Mouse (Mus musculus) hindbrain, postnatal 0 days (tissue): ENCODE measurements around the gene Zfp275. TPM values are rescaled to one million over a fixed set of nuclear protein-coding genes. Genes with fewer than 3 reads are reported as not detected.
"Not testable (repeated sequence)": the region's sequence is repeated elsewhere in the genome, so short reads cannot be mapped to it uniquely, and the experiment has no call there.

Source experiments
- ATAC-seq: fragments of 200-750 bp; cut with Nextera tagmentation; 2 replicates; pipeline ENCODE4 v1.8.0; 2017; ENCODE audit warnings: mild to moderate bottlenecking, moderate TSS enrichment, moderate library complexity
- DNase-seq: peaks from one replicate; pipeline ENCODE4 v3.0.0-alpha.2; 2015; ENCODE audit warnings: low spot score
- H3K27ac ChIP-seq: fragments of 300-500 bp; sonication (generic); 2 replicates; pipeline ENCODE4 v1.5.1; 2014; ENCODE audit warnings: mild to moderate bottlenecking
- H3K27me3 ChIP-seq: fragments of 300-500 bp; sonication (generic); 2 replicates; pipeline ENCODE4 v1.6.1; 2014; ENCODE audit warnings: low read length, mixed read lengths; ENCODE audit not compliant: insufficient read depth
- H3K36me3 ChIP-seq: fragments of 300-500 bp; sonication (generic); 2 replicates; pipeline ENCODE4 v1.6.1; 2014; ENCODE audit warnings: low read length, mixed read lengths; ENCODE audit not compliant: insufficient read depth
- H3K4me1 ChIP-seq: fragments of 300-500 bp; sonication (generic); 2 replicates; pipeline ENCODE4 v1.6.1; 2014; ENCODE audit warnings: antibody characterized with exemption, low read length, mixed read lengths; ENCODE audit not compliant: insufficient read depth
- H3K4me2 ChIP-seq: fragments of 300-500 bp; sonication (generic); 2 replicates; pipeline ENCODE4 v1.6.1; 2014; ENCODE audit warnings: low read depth, mild to moderate bottlenecking, low read length, moderate library complexity, mixed read lengths
- H3K4me3 ChIP-seq: fragments of 300-500 bp; sonication (generic); 2 replicates; pipeline ENCODE4 v1.5.1; 2014; ENCODE audit warnings: low read length
- H3K9ac ChIP-seq: fragments of 300-500 bp; sonication (generic); replicated peaks from 2 replicates; pipeline ENCODE4 v1.6.1; 2014; ENCODE audit warnings: mild to moderate bottlenecking, low read length, moderate library complexity, mixed read lengths
- H3K9me3 ChIP-seq: fragments of 300-500 bp; sonication (generic); 2 replicates; pipeline ENCODE4 v1.6.1; 2016; ENCODE audit warnings: low read length, mixed read lengths
- CTCF ChIP-seq: IDR thresholded peaks from 2 replicates; pipeline ENCODE4 v1.5.1; 2016; ENCODE audit warnings: antibody characterized with exemption, control low read depth, low read depth
- WGBS: fragments of 180-500 bp; shearing (Covaris S2); extraction: QIAGEN DNeasy Blood & Tissue Kit; methylation state at CpG from one replicate; pipeline ENCODE4 v1.1.7; 2014; 5-methylcytosine and 5-hydroxymethylcytosine counted together
- polyA plus RNA-seq: library from polyadenylated mRNA; unstranded; fragments of >200 nt; fragmentation: Nextera tagmentation; extraction: Ambion mirVana; gene quantifications from 2 replicates; pipeline ENCODE4 v1.2.1, GENCODE M21; 2015
- total RNA-seq: library from RNA; depleted of rRNA; stranded (reverse); fragments of >200 nt; gene quantifications from 2 replicates; pipeline ENCODE4 v1.2.3, GENCODE M21; 2014; rRNA removed

The Zfp275 gene
- total RNA-seq (35.8 and 40.2 TPM in 2 replicates), polyA plus RNA-seq (5.3 and 5.5 TPM in 2 replicates)

DNA sequence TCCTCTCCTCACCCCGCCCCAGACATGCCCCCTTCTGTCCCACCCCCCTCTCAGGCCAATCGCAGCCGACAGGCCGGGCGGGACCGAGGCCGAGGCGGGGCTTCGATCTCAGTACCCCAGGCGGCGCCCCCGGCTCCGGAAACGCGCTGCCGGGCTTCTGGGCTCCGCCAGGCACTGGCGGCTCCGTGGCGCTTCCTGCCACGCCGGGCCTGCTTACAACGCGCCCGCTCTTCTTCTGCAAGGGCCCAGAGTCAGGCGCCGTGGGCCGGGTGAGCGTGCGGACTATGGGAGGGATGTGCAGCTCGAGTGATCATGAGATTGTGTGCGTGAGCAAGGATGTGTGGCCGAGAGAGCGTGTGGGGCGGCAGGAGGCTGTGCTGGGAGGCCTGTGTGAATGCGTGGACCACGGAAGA, at the start of gene Zfp275:
Gene Zfp275 (plus strand): TSS at position 139 of the 413 bp plus-strand sequence.
- DNase-seq (peak; percentile 81), ATAC-seq (peak; percentile 97)
- Histone ChIP-seq H3K36me3 (no peaks in the 10 kb centered on the region), H3K9ac (peak within 1 kb of the TSS; percentile 66), H3K27me3 (no peaks in the 10 kb centered on the region), H3K9me3 (no peaks in the 10 kb centered on the region), H3K4me1 (no peaks in the 10 kb centered on the region), H3K27ac (peak within 1 kb of the TSS; percentile 80), H3K4me3 (peak within 1 kb of the TSS; percentile 53), H3K4me2 (peak within 1 kb of the TSS; percentile 60)
- WGBS: 30% methylated on average over 37 of the region's 37 CpGs
- no peak for TF ChIP-seq CTCF

DNA sequence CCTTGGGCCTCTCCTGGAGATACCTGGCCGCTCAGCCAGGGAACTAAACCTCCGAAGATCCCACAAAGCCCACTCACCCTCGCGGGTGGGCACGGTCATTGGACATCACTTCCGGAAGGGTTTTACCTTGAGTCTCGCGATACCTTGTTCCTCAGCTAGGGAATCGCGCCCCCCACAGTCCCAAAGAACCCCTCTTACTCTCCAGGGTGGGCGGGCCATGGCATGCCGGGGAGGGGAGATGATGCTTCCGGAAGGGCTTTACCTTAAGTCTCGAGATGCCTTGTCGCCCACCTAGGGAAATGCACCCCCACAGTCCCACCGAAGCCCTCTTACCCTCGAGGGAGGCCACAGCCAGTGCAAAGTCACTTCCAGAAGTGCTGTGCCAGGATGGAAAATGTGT, 49.5 kb upstream of the Zfp275 start, which contains the start of the genes Xlr5a and Xlr5c:
Gene Xlr5a (minus strand): TSS at position 101 of the 400 bp plus-strand sequence.
Gene Xlr5c (minus strand): TSS at position 101 of the 400 bp plus-strand sequence.
- H3K9ac ChIP-seq, H3K4me2 ChIP-seq, H3K27me3 ChIP-seq, DNase-seq, H3K4me1 ChIP-seq, H3K4me3 ChIP-seq, H3K27ac ChIP-seq, H3K36me3 ChIP-seq, H3K9me3 ChIP-seq, ATAC-seq: not testable (repeated sequence)
- 92% methylated on average over 15 of the region's 17 CpGs for WGBS

DNA sequence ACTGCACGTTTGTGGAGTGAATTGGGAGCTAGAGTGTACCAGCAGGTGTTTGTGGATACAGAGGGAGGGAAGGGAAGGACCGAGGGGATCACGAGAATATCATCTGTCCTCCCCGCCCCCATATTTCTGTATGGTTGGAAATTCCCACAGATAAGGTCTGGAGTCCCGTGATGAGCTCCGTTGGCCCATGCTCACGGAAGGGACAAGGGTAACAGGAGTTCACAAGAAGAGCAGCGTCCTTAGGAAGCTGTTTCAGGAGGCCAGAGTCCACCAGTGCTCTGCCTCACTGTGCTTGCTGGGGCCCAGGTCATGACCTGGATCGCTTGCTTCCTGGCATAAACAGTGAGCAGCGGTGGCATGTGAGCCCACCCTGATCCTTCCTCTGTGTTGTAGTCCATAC, 46.7 kb upstream of the Zfp275 start:
- 76% methylated on average over 8 of the region's 10 CpGs for WGBS
- H3K9ac ChIP-seq, H3K27ac ChIP-seq, H3K36me3 ChIP-seq, H3K4me2 ChIP-seq, DNase-seq, ATAC-seq, H3K27me3 ChIP-seq, H3K9me3 ChIP-seq, H3K4me3 ChIP-seq, H3K4me1 ChIP-seq: not testable (repeated sequence)

DNA sequence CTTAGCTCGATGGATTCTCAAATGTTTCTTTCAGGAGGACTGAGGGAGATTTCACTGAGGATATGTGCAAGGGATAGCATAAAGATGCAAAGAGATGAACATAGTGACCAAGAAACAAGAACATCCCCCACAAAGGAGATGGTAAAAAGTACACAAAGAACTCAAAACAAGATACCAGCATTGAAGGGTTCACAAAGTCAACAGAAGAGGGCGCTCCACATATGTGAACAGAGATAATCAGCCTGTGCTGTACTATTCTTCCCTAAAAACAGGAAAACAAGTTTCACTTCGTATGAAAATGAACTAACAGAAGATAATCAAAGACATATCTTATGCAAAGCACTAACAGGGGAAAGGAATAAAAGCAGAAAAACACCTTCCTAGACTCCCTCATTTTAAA, 29.9 kb upstream of the Zfp275 start:
- Histone ChIP-seq H3K27me3 (no peaks in the 10 kb centered on the region), H3K4me1 (no peaks in the 10 kb centered on the region), H3K4me3 (no peak overlapping the region), H3K27ac (no peak overlapping the region), H3K36me3 (no peaks in the 10 kb centered on the region), H3K9me3 (no peaks in the 10 kb centered on the region), H3K9ac (no peak overlapping the region), H3K4me2 (no peak overlapping the region)
- ATAC-seq: no peak
- DNase-seq: peak; percentile 62
- TF ChIP-seq CTCF: peak; percentile 67
- 39% methylated on average over 3 of the region's 3 CpGs for WGBS

DNA sequence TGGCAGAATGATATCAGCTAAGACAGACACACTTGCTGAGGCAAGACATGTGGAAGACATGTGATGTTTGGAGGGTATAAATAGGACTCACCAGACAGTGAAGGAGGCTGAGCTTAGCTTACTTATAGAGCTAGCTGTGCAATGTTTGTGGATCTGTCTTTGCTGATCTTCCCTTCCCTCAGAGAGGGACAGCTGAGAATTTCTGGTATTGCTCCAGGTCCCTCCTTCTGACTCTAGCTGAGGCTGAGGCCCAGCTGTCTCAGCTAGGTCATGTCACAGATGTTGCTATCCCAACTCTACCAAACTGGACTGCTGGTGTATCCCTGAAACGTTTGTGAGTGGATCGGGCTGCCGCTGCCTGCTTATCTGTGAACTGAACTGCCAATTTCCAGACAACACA, 21.4 kb upstream of the Zfp275 start:
- no peaks in the 10 kb centered on the region for H3K36me3 ChIP-seq
- 71% methylated on average over 3 of the region's 3 CpGs for WGBS
- H3K9me3 ChIP-seq: no peaks in the 10 kb centered on the region
- DNase-seq: no peak
- H3K27ac ChIP-seq: no peak overlapping the region
- H3K27me3 ChIP-seq: no peaks in the 10 kb centered on the region
- no peak overlapping the region for H3K4me3 ChIP-seq
- no peak overlapping the region for H3K4me2 ChIP-seq
- no peaks in the 10 kb centered on the region for H3K4me1 ChIP-seq
- no peak for TF ChIP-seq CTCF
- no peak overlapping the region for H3K9ac ChIP-seq
- ATAC-seq: no peak

DNA sequence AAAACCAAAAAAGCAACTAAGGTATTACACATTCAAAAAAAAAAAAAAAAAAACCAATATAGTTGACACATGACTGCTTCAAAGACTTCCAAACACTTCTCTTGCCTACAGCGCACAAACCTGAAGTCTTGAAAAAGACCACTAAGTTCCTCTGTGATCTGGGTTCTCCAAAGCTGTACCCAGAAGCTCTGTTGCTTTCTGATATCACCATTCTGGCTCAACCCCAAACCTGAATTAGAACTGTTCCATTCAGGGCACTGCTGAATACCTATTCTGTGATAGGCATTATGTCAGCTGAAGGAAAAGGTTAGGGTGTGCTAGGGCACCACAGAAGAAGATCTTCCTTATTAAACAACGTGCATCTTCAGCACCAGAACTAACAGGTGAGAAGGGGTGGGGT, 15.2 kb upstream of the Zfp275 start:
- no peak overlapping the region for H3K9ac ChIP-seq

DNA sequence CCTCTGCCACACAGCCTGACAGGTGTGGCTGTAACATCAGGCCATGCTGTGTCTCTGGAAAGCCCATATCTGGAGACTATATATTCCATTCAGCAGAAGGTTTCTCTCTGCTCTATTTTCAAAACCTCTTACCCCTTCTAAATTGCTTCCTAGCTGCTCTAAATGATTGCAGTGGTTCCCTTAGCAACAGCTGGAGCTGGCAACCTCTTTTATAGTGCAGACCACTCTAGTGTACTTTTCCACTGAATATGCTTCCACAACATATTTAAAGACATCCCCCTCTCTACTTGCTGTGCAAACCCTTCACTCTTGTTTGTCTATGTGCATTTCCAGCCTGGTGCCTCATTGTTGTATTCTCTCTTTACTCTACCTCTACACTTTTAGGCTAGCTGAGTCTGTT, 8.9 kb upstream of the Zfp275 start:
- H3K27me3 ChIP-seq: no peaks in the 10 kb centered on the region
- no peak overlapping the region for H3K27ac ChIP-seq
- TF ChIP-seq CTCF: no peak
- no peak overlapping the region for H3K4me3 ChIP-seq
- ATAC-seq (0 out of 2 replicates have a peak, but pooled peaks have one; percentile 24), DNase-seq (peak; percentile 4)
- H3K9ac ChIP-seq: no peak overlapping the region
- no peaks in the 10 kb centered on the region for H3K9me3 ChIP-seq
- H3K4me1 ChIP-seq: no peaks in the 10 kb centered on the region
- no peaks in the 10 kb centered on the region for H3K36me3 ChIP-seq
- H3K4me2 ChIP-seq: no peak overlapping the region

More for the DNA sequence above, 15.2 kb upstream of the Zfp275 start:
- Histone ChIP-seq H3K4me2 (no peak overlapping the region), H3K36me3 (no peaks in the 10 kb centered on the region), H3K4me3 (no peak overlapping the region), H3K4me1 (no peaks in the 10 kb centered on the region), H3K27me3 (no peaks in the 10 kb centered on the region), H3K27ac (no peak overlapping the region), H3K9me3 (no peaks in the 10 kb centered on the region)
- TF ChIP-seq CTCF: no peak
- 80% methylated on average over 2 of the region's 2 CpGs for WGBS
- DNase-seq (no peak), ATAC-seq (no peak)
